Comparison of ENCODE assay signal across 12 mouse cellular contexts in genomic region chr2:101965515-101965914, GRCm38 (mm10).
DNase-seq lines count a peak whose midpoint lies in the region; ATAC-seq lines count a peak whose summit lies in the region.
"Had no signal": no experiment of that assay in that cellular context is flagged by ENCODE, and none has a peak within 500 bp of the region (broad histone marks: within the 10 kb centered on the region; RNA-seq: fewer than 3 reads in every experiment).

No protein-coding gene starts in this region.

- H3K9ac ChIP-seq in neural tube, embryonic 13.5 days = no peak overlapping the region
- no peak overlapping the region for H3K9ac ChIP-seq in neural tube, embryonic 15.5 days (replicated peaks)
- H3K9ac ChIP-seq in lung, embryonic 16.5 days (ENCODE audit: low read length) = no peak overlapping the region

- H3K27ac ChIP-seq in heart, embryonic 10.5 days = no peak overlapping the region
- 0 out of 2 replicates have a peak overlapping the region, but pooled peaks have one; percentile 25 for H3K27ac ChIP-seq in neural tube, embryonic 13.5 days (replicated peaks)
- H3K27ac ChIP-seq in neural tube, embryonic 15.5 days (replicated peaks) = no peak overlapping the region
- H3K27ac ChIP-seq in lung, embryonic 16.5 days (ENCODE audit: low read length) = no peak overlapping the region

- H3K36me3 ChIP-seq in heart, embryonic 10.5 days = no peaks in the 10 kb centered on the region
- no peaks in the 10 kb centered on the region for H3K36me3 ChIP-seq in neural tube, embryonic 13.5 days
- no peaks in the 10 kb centered on the region for H3K36me3 ChIP-seq in neural tube, embryonic 15.5 days
- no peaks in the 10 kb centered on the region for H3K36me3 ChIP-seq in lung, embryonic 16.5 days (ENCODE audit: control insufficient read depth, insufficient read depth, low read length)
- H3K36me3 ChIP-seq: G1E had no signal

- H3K9me3 ChIP-seq in heart, embryonic 10.5 days = no peaks in the 10 kb centered on the region
- H3K9me3 ChIP-seq in neural tube, embryonic 13.5 days = no peaks in the 10 kb centered on the region
- no peaks in the 10 kb centered on the region for H3K9me3 ChIP-seq in neural tube, embryonic 15.5 days (replicated peaks)
- H3K9me3 ChIP-seq in lung, embryonic 16.5 days (ENCODE audit: control insufficient read depth, low read length) = no peaks in the 10 kb centered on the region
- H3K9me3 ChIP-seq: G1E had no signal

- H3K4me1 ChIP-seq in heart, embryonic 10.5 days = peaks cover 44% of the 10 kb centered on the region
- peaks cover 75% of the 10 kb centered on the region for H3K4me1 ChIP-seq in neural tube, embryonic 13.5 days (replicated peaks)
- H3K4me1 ChIP-seq in neural tube, embryonic 15.5 days = peaks cover 53% of the 10 kb centered on the region
- H3K4me1 ChIP-seq in lung, embryonic 16.5 days (replicated peaks; ENCODE audit: control insufficient read depth, insufficient read depth, low read length) = peaks cover 17% of the 10 kb centered on the region

- no peak overlapping the region for H3K4me3 ChIP-seq in heart, embryonic 10.5 days
- no peak overlapping the region for H3K4me3 ChIP-seq in neural tube, embryonic 13.5 days
- H3K4me3 ChIP-seq in neural tube, embryonic 15.5 days (replicated peaks) = no peak overlapping the region
- no peak overlapping the region for H3K4me3 ChIP-seq in lung, embryonic 16.5 days (ENCODE audit: low read length)

- DNase-seq in heart, embryonic 10.5 days (ENCODE audit: low spot score) = peak; percentile 68
- DNase-seq in heart, adult 18-20 months = no peak
- DNase-seq in yolk sac, embryonic 10.5 days (ENCODE audit: low spot score) = peak; percentile 44
- DNase-seq in right cerebral cortex, postnatal 10 days (ENCODE audit: low spot score in 2 of 2) = no peak
- no peak for DNase-seq in ovary, postnatal 14 days (ENCODE audit: low spot score)
- DNase-seq: gastrocnemius, postnatal 14 days; heart, postnatal 10 days; thymus, adult 2 months had no signal

- ATAC-seq in neural tube, embryonic 13.5 days (ENCODE audit: low read depth) = no peak
- no peak for ATAC-seq in neural tube, embryonic 15.5 days (ENCODE audit: low FRiP score)
- ATAC-seq in lung, embryonic 16.5 days (ENCODE audit: low read depth) = peak; percentile 51; the same call in 1 of the 2 replicates

- no peaks in the 10 kb centered on the region for H3K27me3 ChIP-seq in heart, embryonic 10.5 days (ENCODE audit: insufficient read depth, poor library complexity, severe bottlenecking)
- H3K27me3 ChIP-seq in neural tube, embryonic 13.5 days = no peaks in the 10 kb centered on the region
- no peaks in the 10 kb centered on the region for H3K27me3 ChIP-seq in neural tube, embryonic 15.5 days (replicated peaks)
- no peaks in the 10 kb centered on the region for H3K27me3 ChIP-seq in lung, embryonic 16.5 days (ENCODE audit: control insufficient read depth, insufficient read depth, low read depth, low read length)

- whole genome bisulfite sequencing in heart, embryonic 10.5 days = 35% methylated on average over 5 of the region's 5 CpGs
- 25% methylated on average over 5 of the region's 5 CpGs for whole genome bisulfite sequencing in neural tube, embryonic 13.5 days
- WGBS in neural tube, embryonic 15.5 days = 40% methylated on average over 5 of the region's 5 CpGs
- 51% methylated on average over 5 of the region's 5 CpGs for WGBS in lung, embryonic 16.5 days

- no peak overlapping the region for H3K4me2 ChIP-seq in neural tube, embryonic 13.5 days
- H3K4me2 ChIP-seq in neural tube, embryonic 15.5 days = no peak overlapping the region
- H3K4me2 ChIP-seq in lung, embryonic 16.5 days (ENCODE audit: low read depth, low read length) = no peak overlapping the region

Comparison
In these comparisons a context has a peak if more than half of its experiments do, and no peak if none do; other contexts are left out.
1. DNase-seq: peak in heart, embryonic 10.5 days (single experiment) and yolk sac, embryonic 10.5 days (single experiment); none in heart, adult 18-20 months (0 of 2), right cerebral cortex, postnatal 10 days (0 of 2) and ovary, postnatal 14 days (single experiment).